Mouse (Mus musculus) cerebellum, adult 11-12 months (tissue): ENCODE measurements at regions not wholly inside any gene's neighbourhood (a gene's known extent, or its start where the extent isn't known, plus 50 kb on each side); places are given as distances from the start of the nearest gene placed in this dataset.

Experiments
- DNase-seq: peaks from one replicate; pipeline ENCODE4 v3.0.0; 2022

DNA sequence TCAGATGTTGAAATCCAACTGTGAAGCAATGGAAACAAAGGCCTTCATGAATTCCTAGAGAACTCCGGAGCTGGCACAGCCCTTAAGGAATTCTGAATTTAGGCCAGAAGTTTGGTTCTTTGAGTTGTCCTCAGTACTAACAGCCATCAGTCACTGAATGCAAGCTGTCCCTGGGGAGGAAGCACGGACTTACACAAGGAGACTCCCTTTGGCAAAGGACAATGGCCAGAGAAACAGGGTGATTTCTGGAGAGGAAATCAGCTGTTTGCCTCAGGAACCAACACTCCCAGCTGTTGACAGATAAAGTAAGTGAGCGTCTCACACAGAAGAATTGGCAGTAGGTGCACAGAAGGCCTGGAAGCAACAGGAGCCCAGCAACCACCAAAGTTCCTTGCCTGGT is 56.8 kb upstream of the Atp2b1 start:
- DNase-seq = no peak

GRCm38 (mm10) chr10:98861521-98861920 is 52.7 kb upstream of the Atp2b1 start:
- no peak for DNase-seq

- no peak for DNase-seq
Measured at GRCm38 (mm10) chr10:98862712-98863111, 51.5 kb upstream of the Atp2b1 start.

- no peak for DNase-seq
Measured at GRCm38 (mm10) chr10:98864384-98864783, 49.8 kb upstream of the Atp2b1 start.
